Mouse (Mus musculus) MEL (cell line): ENCODE measurements around the gene Ipo13. TPM values are rescaled to one million over a fixed set of nuclear protein-coding genes. Genes with fewer than 3 reads are reported as not detected.

Experiments used
- DNase-seq: peaks from one replicate; pipeline ENCODE4 v3.0.0; 2011; ENCODE audit warnings: low read depth, low spot score
- H3K27ac ChIP-seq: 2 replicates; pipeline ENCODE4 v1.5.1; 2012; ENCODE audit warnings: low read depth, mild to moderate bottlenecking, control low read depth, low read length, moderate library complexity; ENCODE audit not compliant: control insufficient read depth
- H3K27me3 ChIP-seq, 2 experiments: fragments of 150-350 bp in 1 of 2; sonication (generic) in 1 of 2; 2 replicates each; pipeline ENCODE4 v1.6.1; 2012; ENCODE audit warnings: low read length in 2 of 2, mild to moderate bottlenecking in 2 of 2, improper control_type of control experiment in 1 of 2, moderate library complexity in 1 of 2; ENCODE audit not compliant: insufficient read depth in 2 of 2, control insufficient read depth in 1 of 2
- H3K36me3 ChIP-seq, 2 experiments: 2 replicates each; pipeline ENCODE4 v1.6.1; 2012 to 2014; ENCODE audit warnings: low read length in 2 of 2, improper control_type of control experiment in 1 of 2, inconsistent platforms in 1 of 2, mild to moderate bottlenecking in 1 of 2; ENCODE audit not compliant: insufficient read depth in 2 of 2, control insufficient read depth in 1 of 2
- H3K4me1 ChIP-seq, 2 experiments: fragments of 150-350 bp in 1 of 2; sonication (generic) in 1 of 2; 2 replicates each; pipeline ENCODE4 v1.6.1; 2012; ENCODE audit warnings: low read length in 2 of 2, improper control_type of control experiment in 1 of 2, mild to moderate bottlenecking in 1 of 2; ENCODE audit not compliant: insufficient read depth in 2 of 2, control insufficient read depth in 1 of 2
- H3K4me3 ChIP-seq, 2 experiments: fragments of 150-350 bp in 1 of 2; sonication (generic) in 1 of 2; 2 replicates each; pipeline ENCODE4 v1.5.1; 2012; ENCODE audit warnings: low read depth in 2 of 2, low read length in 2 of 2, mild to moderate bottlenecking in 2 of 2, moderate library complexity in 2 of 2, control low read depth in 1 of 2, improper control_type of control experiment in 1 of 2; ENCODE audit not compliant: control insufficient read depth in 1 of 2, insufficient read depth in 1 of 2
- H3K79me2 ChIP-seq: 2 replicates; pipeline ENCODE4 v1.6.1; 2012; ENCODE audit warnings: mild to moderate bottlenecking, low read length, moderate library complexity; ENCODE audit not compliant: control insufficient read depth, poor library complexity, insufficient read depth
- H3K9ac ChIP-seq: 2 replicates; pipeline ENCODE4 v1.6.1; 2012; ENCODE audit warnings: low read depth, mild to moderate bottlenecking, control low read depth, low read length, moderate library complexity; ENCODE audit not compliant: control insufficient read depth, poor library complexity, severe bottlenecking
- H3K9me3 ChIP-seq: fragments of 150-350 bp; sonication (generic); replicated peaks from 2 replicates; pipeline ENCODE4 v1.6.1; 2012; ENCODE audit warnings: mild to moderate bottlenecking, low read length, improper control_type of control experiment, moderate library complexity; ENCODE audit not compliant: insufficient read depth
- CHD1 ChIP-seq: IDR thresholded peaks from 2 replicates; pipeline ENCODE4 v1.6.1; 2012; ENCODE audit warnings: low read depth, mild to moderate bottlenecking, inconsistent platforms, low read length, improper control_type of control experiment
- CTCF ChIP-seq, 3 experiments: IDR thresholded peaks in 2 of 3; conservative IDR thresholded peaks in 1 of 3; 2 replicates each; pipeline ENCODE4 v1.5.1; 2011 to 2012; ENCODE audit warnings: low read length in 3 of 3, low read depth in 2 of 3, mild to moderate bottlenecking in 2 of 3, improper control_type of control experiment in 1 of 3, inconsistent platforms in 1 of 3, mixed read lengths in 1 of 3, moderate library complexity in 1 of 3; ENCODE audit not compliant: control insufficient read depth in 1 of 3, insufficient read depth in 1 of 3, poor library complexity in 1 of 3, severe bottlenecking in 1 of 3
- EP300 ChIP-seq, 2 experiments: IDR thresholded peaks; 2 replicates each; pipeline ENCODE4 v1.6.1; 2011; ENCODE audit warnings: improper control_type of control experiment in 2 of 2, low read length in 2 of 2, low read depth in 1 of 2, mild to moderate bottlenecking in 1 of 2
- MAZ ChIP-seq: IDR thresholded peaks from 2 replicates; pipeline ENCODE4 v1.6.1; 2012; ENCODE audit warnings: low read depth, mild to moderate bottlenecking, inconsistent platforms, low read length, improper control_type of control experiment
- MEF2A ChIP-seq: IDR thresholded peaks from 2 replicates; pipeline ENCODE4 v1.6.1; 2014; ENCODE audit warnings: low read depth, mild to moderate bottlenecking, inconsistent platforms, low read length, improper control_type of control experiment; ENCODE audit not compliant: poor library complexity, insufficient replicate concordance, severe bottlenecking; ENCODE audit errors: extremely low read depth
- POLR2AphosphoS2 ChIP-seq: IDR thresholded peaks from 2 replicates; pipeline ENCODE4 v1.6.1; 2011; ENCODE audit warnings: low read length, improper control_type of control experiment
- POLR2AphosphoS5 ChIP-seq: IDR thresholded peaks from 2 replicates; pipeline ENCODE4 v1.6.1; 2012; ENCODE audit warnings: low read depth, borderline replicate concordance, mild to moderate bottlenecking, inconsistent platforms, low read length, moderate library complexity, mixed read lengths
- RCOR1 ChIP-seq: IDR thresholded peaks from 2 replicates; pipeline ENCODE4 v1.6.1; 2012; ENCODE audit warnings: low read depth, mild to moderate bottlenecking, inconsistent platforms, low read length, improper control_type of control experiment
- TAL1 ChIP-seq: IDR thresholded peaks from 2 replicates; pipeline ENCODE4 v1.6.1; 2012; ENCODE audit warnings: mild to moderate bottlenecking, inconsistent platforms, low read length, moderate library complexity, mixed read lengths
- TBP ChIP-seq: IDR thresholded peaks from 2 replicates; pipeline ENCODE4 v1.8.0; 2011; ENCODE audit warnings: low read depth, low read length, improper control_type of control experiment
- UBTF ChIP-seq: IDR thresholded peaks from 2 replicates; pipeline ENCODE4 v1.6.1; 2012; ENCODE audit warnings: low read depth, mild to moderate bottlenecking, inconsistent platforms, low read length, improper control_type of control experiment, moderate library complexity, borderline replicate concordance; ENCODE audit not compliant: insufficient read depth
- USF2 ChIP-seq, 2 experiments: IDR thresholded peaks; 2 replicates each; pipeline ENCODE4 v1.6.1; 2011 to 2012; ENCODE audit warnings: improper control_type of control experiment in 2 of 2, low read length in 2 of 2, borderline replicate concordance in 1 of 2, inconsistent platforms in 1 of 2, low read depth in 1 of 2, mild to moderate bottlenecking in 1 of 2; ENCODE audit not compliant: insufficient read depth in 1 of 2
- ZKSCAN1 ChIP-seq: IDR thresholded peaks from 2 replicates; pipeline ENCODE4 v1.6.1; 2012; ENCODE audit warnings: low read depth, mild to moderate bottlenecking, inconsistent platforms, low read length, improper control_type of control experiment, moderate library complexity
- ZMIZ1 ChIP-seq: IDR thresholded peaks from 2 replicates; pipeline ENCODE4 v1.6.1; 2012; ENCODE audit warnings: low read depth, mild to moderate bottlenecking, inconsistent platforms, low read length, improper control_type of control experiment, moderate library complexity
- ZNF384 ChIP-seq: IDR thresholded peaks from 2 replicates; pipeline ENCODE4 v1.6.1; 2012; ENCODE audit warnings: low read depth, mild to moderate bottlenecking, inconsistent platforms, low read length, improper control_type of control experiment
- polyA plus RNA-seq, 2 experiments: library from polyadenylated mRNA; stranded (reverse) in 1 of 2; unstranded in 1 of 2; fragments of >175 nt in 1 of 2; fragments of >200 nt in 1 of 2; gene quantifications; 2 replicates each; pipeline versions ENCODE4 v1.2.1 to v1.2.4; 2012; ENCODE audit warnings: low replicate concordance in 2 of 2, low read depth in 1 of 2; ENCODE audit not compliant: insufficient read length in 2 of 2, insufficient read depth in 1 of 2, missing spikeins in 1 of 2
- total RNA-seq: library from RNA; depleted of rRNA; stranded (reverse); fragments of 300-350 nt; gene quantifications from 2 replicates; pipeline ENCODE4 v1.2.3, GENCODE M21; 2012

Ipo13 gene
- total and polyA plus RNA-seq, 3 experiments, result 39.5 to 88.0 TPM; not detected in 1

- DNase-seq, result no peak
- no peak overlapping the region for H3K4me3 ChIP-seq
- no peaks in the 10 kb centered on the region for H3K27me3 ChIP-seq
- peaks cover 0 to 12% of the 10 kb centered on the region in 2 experiments; a peak in 2 of 4 replicates for H3K4me1 ChIP-seq
- peaks cover 0 to 11% of the 10 kb centered on the region in 2 experiments; a peak in 3 of 4 replicates for H3K36me3 ChIP-seq
- H3K9me3 ChIP-seq, result no peaks in the 10 kb centered on the region
- peaks cover 31% of the 10 kb centered on the region for H3K79me2 ChIP-seq
- H3K27ac ChIP-seq, result no peak overlapping the region
- no peak for TF ChIP-seq UBTF
- TF ChIP-seq RCOR1, result no peak
- no peak for TF ChIP-seq MEF2A
- no peak for TF ChIP-seq EP300 (IDR thresholded peaks at IDR 0.05; ENCODE audit: low read depth in 1 of 2, low read length in 2 of 2)
- no peak for TF ChIP-seq POLR2AphosphoS2
- TF ChIP-seq CTCF (IDR thresholded peaks at IDR 0.05 in 2 of 3, conservative IDR thresholded peaks at IDR 0.05 in 1 of 3; ENCODE audit: control insufficient read depth in 1 of 3, insufficient read depth in 1 of 3, low read depth in 2 of 3, low read length in 3 of 3, poor library complexity in 1 of 3, severe bottlenecking in 1 of 3), result no peak
- no peak for TF ChIP-seq POLR2AphosphoS5
- no peak for TF ChIP-seq TBP
- no peak for TF ChIP-seq TAL1
- no peak for TF ChIP-seq CHD1
- no peak for TF ChIP-seq USF2 (IDR thresholded peaks at IDR 0.05; ENCODE audit: borderline replicate concordance in 1 of 2, insufficient read depth in 1 of 2, low read depth in 1 of 2, low read length in 2 of 2)
- no peak overlapping the region for H3K9ac ChIP-seq
Observed at GRCm38 (mm10) chr4:117908834-117909453, 5.9 kb downstream of the Ipo13 start.

- Histone ChIP-seq H3K4me1 (no peaks in the 10 kb centered on the region; a peak in 1 of 4 replicates), H3K36me3 (peaks cover 1 to 5% of the 10 kb centered on the region in 2 experiments; a peak in 1 of 4 replicates), H3K27ac (no peak overlapping the region), H3K79me2 (peaks cover 7% of the 10 kb centered on the region; the same call in 1 of the 2 replicates), H3K9ac (no peak overlapping the region), H3K9me3 (no peaks in the 10 kb centered on the region), H3K4me3 (no peak overlapping the region), H3K27me3 (no peaks in the 10 kb centered on the region)
- TF ChIP-seq MAZ, result no peak
- no peak for TF ChIP-seq ZKSCAN1
- TF ChIP-seq ZNF384, result no peak
- no peak for TF ChIP-seq ZMIZ1
- no peak for DNase-seq
Observed at GRCm38 (mm10) chr4:117906196-117906595, 8.6 kb downstream of the Ipo13 start.
